Mouse (Mus musculus): ENCODE measurements at regions not wholly inside any gene's neighbourhood (a gene's known extent, or its start where the extent isn't known, plus 50 kb on each side); places are given as distances from the start of the nearest gene placed in this dataset.

GRCm38 (mm10) chr11:45173546-45173945 is 556.4 kb downstream of the Ebf1 start:
- TF ChIP-seq CTCF (IDR thresholded peaks at IDR 0.05; ENCODE audit: low read depth, low read length) (peak; percentile 40), POLR2A (IDR thresholded peaks at IDR 0.05; ENCODE audit: extremely low read depth, insufficient read depth, low read length) (no peak)
